8 mouse cellular contexts compared by ENCODE assay signal in genomic region chr1:184266051-184266450, GRCm38 (mm10).
DNase-seq lines count a peak whose midpoint lies in the region; ATAC-seq and TF ChIP-seq lines count a peak whose summit lies in the region.

No protein-coding gene starts in this region.

- no peak overlapping the region for H3K4me2 ChIP-seq in liver, embryonic 12.5 days
- no peak overlapping the region for H3K4me2 ChIP-seq in forebrain, embryonic 14.5 days (ENCODE audit: low read length)

- H3K4me3 ChIP-seq in liver, embryonic 12.5 days: no peak overlapping the region
- no peak overlapping the region for H3K4me3 ChIP-seq in forebrain, embryonic 14.5 days (ENCODE audit: low read depth, low read length)
- H3K4me3 ChIP-seq in testis, adult 2 months (ENCODE audit: control insufficient read depth, low read depth, low read length): no peak overlapping the region

- TF ChIP-seq CTCF in testis, adult 2 months (IDR thresholded peaks at IDR 0.05; ENCODE audit: control insufficient read depth, insufficient read depth, insufficient replicate concordance, low read depth, low read length): peak; percentile 87

- H3K27ac ChIP-seq in liver, embryonic 12.5 days: no peak overlapping the region
- H3K27ac ChIP-seq in forebrain, embryonic 14.5 days (ENCODE audit: low read depth, low read length): no peak overlapping the region
- H3K27ac ChIP-seq in testis, adult 2 months (ENCODE audit: control insufficient read depth, insufficient read depth, low read depth, low read length): no peak overlapping the region

- no peak for ATAC-seq in liver, embryonic 12.5 days
- ATAC-seq in forebrain, embryonic 14.5 days: no peak
- peak; percentile 64 for ATAC-seq in inflammation-experienced regulatory T-cells, adult 6 months
- ATAC-seq in monocyte, adult 5-6 weeks (replicated peaks; ENCODE audit: insufficient number of reproducible peaks, low FRiP score, low TSS enrichment, poor library complexity, severe bottlenecking): peak; percentile 69

- TF ChIP-seq POLR2A in testis, adult 2 months (IDR thresholded peaks at IDR 0.05; ENCODE audit: control insufficient read depth, low read depth, low read length): no peak

- peak; percentile 41 for DNase-seq in liver
- peak; percentile 35 for DNase-seq in c-Kit-positive CD71-negative TER-119-negative erythroid progenitor cells, embryonic 14.5 days (ENCODE audit: low read depth)
- peak; percentile 87 for DNase-seq in forebrain, embryonic 14.5 days (ENCODE audit: low spot score)
- peak; percentile 34 to 46 for DNase-seq in left cerebral cortex, postnatal 36 days (ENCODE audit: low spot score in 2 of 2)

- WGBS in liver, embryonic 12.5 days (ENCODE audit: insufficient replicate concordance): 16% methylated on average over 8 of the region's 8 CpGs
- WGBS in forebrain, embryonic 14.5 days: 16% methylated on average over 8 of the region's 8 CpGs

- no peaks in the 10 kb centered on the region for H3K36me3 ChIP-seq in liver, embryonic 12.5 days
- no peaks in the 10 kb centered on the region for H3K36me3 ChIP-seq in forebrain, embryonic 14.5 days (ENCODE audit: control insufficient read depth, insufficient read depth, low read length)
- H3K36me3 ChIP-seq in testis, adult 2 months (ENCODE audit: control insufficient read depth, insufficient read depth, low read length): no peaks in the 10 kb centered on the region

- no peaks in the 10 kb centered on the region for H3K27me3 ChIP-seq in liver, embryonic 12.5 days (replicated peaks)
- no peaks in the 10 kb centered on the region for H3K27me3 ChIP-seq in forebrain, embryonic 14.5 days (replicated peaks; ENCODE audit: control insufficient read depth, insufficient read depth, low read length)
- no peaks in the 10 kb centered on the region for H3K27me3 ChIP-seq in testis, adult 2 months (ENCODE audit: control insufficient read depth, insufficient read depth, low read length)

- H3K9me3 ChIP-seq in liver, embryonic 12.5 days (replicated peaks): no peaks in the 10 kb centered on the region
- 0 out of 2 replicates have a peak, but pooled peaks cover 6% of the 10 kb centered on the region for H3K9me3 ChIP-seq in forebrain, embryonic 14.5 days (replicated peaks; ENCODE audit: control insufficient read depth, low read length)

- H3K4me1 ChIP-seq in liver, embryonic 12.5 days: no peaks in the 10 kb centered on the region
- H3K4me1 ChIP-seq in forebrain, embryonic 14.5 days (ENCODE audit: control insufficient read depth, insufficient read depth, low read length): no peaks in the 10 kb centered on the region
- peaks cover 4% of the 10 kb centered on the region; the same call in 1 of the 2 replicates for H3K4me1 ChIP-seq in testis, adult 2 months (ENCODE audit: control insufficient read depth, insufficient read depth, low read length)

- no peak overlapping the region for H3K9ac ChIP-seq in liver, embryonic 12.5 days
- H3K9ac ChIP-seq in forebrain, embryonic 14.5 days (ENCODE audit: low read length): no peak overlapping the region

- intact Hi-C loops in left cerebral cortex, postnatal 36 days (cut with DNase I): loop anchor here (1.0 to 10.0 kb wide), 3 partner anchors 129 to 509 kb away; no protein-coding TSS in a partner anchor

Comparison
In these comparisons a context has a peak if more than half of its experiments do, and no peak if none do; other contexts are left out.
1. DNase-seq: peak in every context shown above with its lines; median percentile 87 in forebrain, embryonic 14.5 days; 41 in liver; 40 in left cerebral cortex, postnatal 36 days; 35 in c-Kit-positive CD71-negative TER-119-negative erythroid progenitor cells, embryonic 14.5 days.
2. ATAC-seq: peak in inflammation-experienced regulatory T-cells, adult 6 months (single experiment) and monocyte, adult 5-6 weeks (single experiment); none in liver, embryonic 12.5 days (single experiment) and forebrain, embryonic 14.5 days (single experiment).